Mouse (Mus musculus) WW6 (cell line): ENCODE measurements at regions not wholly inside any gene's neighbourhood (a gene's known extent, or its start where the extent isn't known, plus 50 kb on each side); places are given as distances from the start of the nearest gene placed in this dataset.

Source experiments
- DNase-seq: peaks from one replicate; pipeline ENCODE4 v3.0.0-alpha.2; 2013; ENCODE audit warnings: low read depth, low spot score

DNA sequence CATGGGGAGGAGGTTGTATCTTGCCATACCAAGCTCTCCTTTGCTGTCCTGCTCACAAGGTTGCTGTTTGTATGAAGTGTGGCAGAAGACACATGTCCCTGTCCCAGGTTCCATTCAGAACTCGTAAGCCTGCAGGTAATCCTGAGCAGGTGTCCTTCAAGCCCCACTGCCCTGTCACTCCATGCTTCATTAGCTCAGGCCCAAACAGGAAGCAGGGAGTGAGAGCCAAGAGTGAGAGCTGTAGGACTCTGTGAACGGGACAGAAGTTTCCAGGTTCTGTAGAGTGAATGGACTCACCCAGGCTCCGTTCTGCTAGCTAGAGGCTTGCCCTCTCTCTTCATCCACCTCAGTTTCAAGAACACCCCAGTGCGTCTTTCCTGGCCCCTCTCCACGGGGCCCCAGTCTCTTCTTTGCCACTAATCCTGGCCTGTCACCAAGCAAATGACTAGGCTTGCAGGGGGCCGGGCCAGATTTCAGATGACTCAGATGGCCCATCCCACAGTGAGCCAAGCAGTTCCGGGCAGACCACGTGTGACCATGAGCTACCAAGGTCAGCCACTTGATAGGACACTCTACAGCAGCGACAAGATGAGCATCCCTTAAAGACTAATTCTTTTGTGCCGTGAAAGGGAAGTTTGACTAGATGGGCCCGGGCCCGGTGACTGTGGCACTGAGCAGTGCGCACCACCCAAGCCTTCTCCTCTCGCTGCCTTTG is 54.4 kb upstream of the Ubr2 start:
- no peak for DNase-seq

GRCm38 (mm10) chr17:47064006-47064405 is 53.6 kb upstream of the Ubr2 start:
- no peak for DNase-seq

- no peak for DNase-seq
Observed at GRCm38 (mm10) chr17:47061031-47061620, 50.8 kb upstream of the Ubr2 start.
